Mouse (Mus musculus) C2C12 (cell line): Measurements from ENCODE around the gene Med25. TPM values are rescaled to one million over a fixed set of nuclear protein-coding genes. Genes with fewer than 3 reads are reported as not detected.
"Not testable (repeated sequence)": the region's sequence is repeated elsewhere in the genome, so short reads cannot be mapped to it uniquely, and the experiment has no call there.

Experiments
- H3K27me3 ChIP-seq: one replicate; pipeline ENCODE4 v1.6.1; 2011; ENCODE audit not compliant: control insufficient read depth, insufficient read depth, insufficient read length
- H3K36me3 ChIP-seq: one replicate; pipeline ENCODE4 v1.6.1; 2011; ENCODE audit not compliant: control insufficient read depth, insufficient read depth
- H3K4me3 ChIP-seq: one replicate; pipeline ENCODE4 v1.5.1; 2011; ENCODE audit warnings: mild to moderate bottlenecking, control low read depth; ENCODE audit not compliant: poor library complexity, insufficient read depth, severe bottlenecking
- H3K79me2 ChIP-seq: one replicate; pipeline ENCODE4 v1.6.1; 2011; ENCODE audit not compliant: control insufficient read depth, insufficient read depth
- H3K79me3 ChIP-seq: one replicate; pipeline ENCODE4 v1.6.1; 2011; ENCODE audit warnings: low read depth, control low read depth
- H3ac ChIP-seq: one replicate; pipeline ENCODE3; 2011; ENCODE audit warnings: low read depth; ENCODE audit not compliant: control insufficient read depth, insufficient read length
- CEBPB ChIP-seq: IDR thresholded peaks from one replicate; pipeline ENCODE4 v1.6.1; 2011; ENCODE audit warnings: low read depth, mild to moderate bottlenecking, control low read depth, moderate library complexity
- CTCF ChIP-seq: IDR thresholded peaks from one replicate; pipeline ENCODE4 v1.5.1; 2011; ENCODE audit not compliant: control insufficient read depth, insufficient read depth, insufficient read length
- FOSL1 ChIP-seq: IDR thresholded peaks from one replicate; pipeline ENCODE4 v1.8.0; 2011; ENCODE audit warnings: mild to moderate bottlenecking, low read length; ENCODE audit not compliant: poor library complexity, insufficient read depth, severe bottlenecking
- MAX ChIP-seq: IDR thresholded peaks from one replicate; pipeline ENCODE4 v1.6.1; 2011; ENCODE audit warnings: mild to moderate bottlenecking, control low read depth
- MYOD1 ChIP-seq: IDR thresholded peaks from one replicate; pipeline ENCODE4 v1.6.1; 2011; ENCODE audit warnings: low read depth; ENCODE audit not compliant: control insufficient read depth, insufficient read length
- MYOG ChIP-seq: IDR thresholded peaks from one replicate; pipeline ENCODE4 v1.6.1; 2011; ENCODE audit not compliant: control insufficient read depth, insufficient read length; ENCODE audit errors: extremely low read depth
- USF1 ChIP-seq: IDR thresholded peaks from one replicate; pipeline ENCODE4 v1.6.1; 2011; ENCODE audit warnings: low read depth, mild to moderate bottlenecking, control low read depth, moderate library complexity
- polyA plus RNA-seq: library from polyadenylated mRNA; unstranded; fragments of >200 nt; fragmentation: generic; extraction: Trizol; gene quantifications from one replicate; pipeline ENCODE4 v1.2.1, GENCODE M21; 2012; ENCODE audit warnings: missing spikeins

Gene Med25
- polyA plus RNA-seq, 1 experiment, result 43.9 TPM

GRCm38 (mm10) chr7:44890180-44890579, 2.3 kb downstream of the Med25 start:
- Histone ChIP-seq H3K36me3 (peaks cover 21% of the 10 kb centered on the region), H3ac (no peak overlapping the region), H3K4me3 (no peak overlapping the region), H3K27me3 (no peaks in the 10 kb centered on the region), H3K79me2 (peaks cover 61% of the 10 kb centered on the region), H3K79me3 (peaks cover 31% of the 10 kb centered on the region)
- no peak for TF ChIP-seq FOSL1
- no peak for TF ChIP-seq CEBPB
- no peak for TF ChIP-seq CTCF
- no peak for TF ChIP-seq MAX
- no peak for TF ChIP-seq MYOG
- TF ChIP-seq USF1, result no peak
- no peak for TF ChIP-seq MYOD1

- H3K36me3 ChIP-seq, result peaks cover 22% of the 10 kb centered on the region
- H3K27me3 ChIP-seq, result no peaks in the 10 kb centered on the region
- TF ChIP-seq MYOG (no peak), USF1 (no peak), MAX (no peak), MYOD1 (no peak), FOSL1 (no peak), CTCF (no peak), CEBPB (no peak)
- no peak overlapping the region for H3ac ChIP-seq
- no peak overlapping the region for H3K4me3 ChIP-seq
- H3K79me2 ChIP-seq, result peaks cover 61% of the 10 kb centered on the region
- H3K79me3 ChIP-seq, result peaks cover 31% of the 10 kb centered on the region
These were observed 4.0 kb downstream of the Med25 start for GRCm38 (mm10) chr7:44888256-44889105.

- peaks cover 28% of the 10 kb centered on the region for H3K36me3 ChIP-seq
These were observed 5.5 kb downstream of the Med25 start for GRCm38 (mm10) chr7:44886964-44887363.

GRCm38 (mm10) chr7:44884637-44885036, 7.9 kb downstream of the Med25 start:
- H3K36me3 ChIP-seq, result peaks cover 32% of the 10 kb centered on the region

More at GRCm38 (mm10) chr7:44886964-44887363, 5.5 kb downstream of the Med25 start:
- H3K4me3 ChIP-seq, result no peak overlapping the region
- no peak for TF ChIP-seq CEBPB
- no peak for TF ChIP-seq CTCF
- no peak for TF ChIP-seq MYOG
- TF ChIP-seq MAX, result no peak
- TF ChIP-seq USF1, result no peak
- TF ChIP-seq MYOD1, result no peak
- TF ChIP-seq FOSL1, result no peak
- H3K27me3 ChIP-seq, result no peaks in the 10 kb centered on the region
- H3ac ChIP-seq, result no peak overlapping the region
- peaks cover 58% of the 10 kb centered on the region for H3K79me2 ChIP-seq
- peaks cover 30% of the 10 kb centered on the region for H3K79me3 ChIP-seq

GRCm38 (mm10) chr7:44883036-44883435, 9.5 kb downstream of the Med25 start:
- Histone ChIP-seq H3K79me3 (peaks cover 4% of the 10 kb centered on the region), H3K27me3 (no peaks in the 10 kb centered on the region), H3K4me3 (no peak overlapping the region), H3K79me2 (peaks cover 19% of the 10 kb centered on the region), H3ac (no peak overlapping the region), H3K36me3 (peaks cover 22% of the 10 kb centered on the region)
- TF ChIP-seq USF1 (no peak), FOSL1 (no peak), MYOG (no peak), CTCF (no peak), MYOD1 (no peak), CEBPB (no peak), MAX (no peak)

More at GRCm38 (mm10) chr7:44884637-44885036, 7.9 kb downstream of the Med25 start:
- TF ChIP-seq FOSL1 (no peak), MYOG (no peak), MAX (no peak), USF1 (no peak), CTCF (no peak), CEBPB (no peak), MYOD1 (no peak)
- Histone ChIP-seq H3K79me3 (peaks cover 12% of the 10 kb centered on the region), H3K4me3 (no peak overlapping the region), H3K79me2 (peaks cover 35% of the 10 kb centered on the region), H3K27me3 (no peaks in the 10 kb centered on the region), H3ac (no peak overlapping the region)

- Histone ChIP-seq H3K27me3 (no peaks in the 10 kb centered on the region), H3K36me3 (peaks cover 9% of the 10 kb centered on the region), H3K79me2 (no peaks in the 10 kb centered on the region), H3ac (no peak overlapping the region), H3K4me3 (no peak overlapping the region), H3K79me3 (no peaks in the 10 kb centered on the region)
- no peak for TF ChIP-seq FOSL1
- TF ChIP-seq MYOD1, result no peak
- no peak for TF ChIP-seq MAX
- TF ChIP-seq MYOG, result no peak
- no peak for TF ChIP-seq CEBPB
These were observed 14.7 kb downstream of the Med25 start for GRCm38 (mm10) chr7:44877833-44878232.

GRCm38 (mm10) chr7:44871774-44872173, 20.7 kb downstream of the Med25 start:
- H3ac ChIP-seq, H3K4me3 ChIP-seq: not testable (repeated sequence)
- peaks cover 21% of the 10 kb centered on the region for H3K79me2 ChIP-seq

More at GRCm38 (mm10) chr7:44871774-44872173, 20.7 kb downstream of the Med25 start:
- H3K36me3 ChIP-seq, H3K27me3 ChIP-seq: not testable (repeated sequence)
- peaks cover 19% of the 10 kb centered on the region for H3K79me3 ChIP-seq
